Mouse (Mus musculus) right cerebral cortex, postnatal 36 days (tissue): ENCODE data around the gene Ephb3.

Source experiments
- DNase-seq, 2 experiments: peaks; one replicate each; pipeline ENCODE4 v3.0.0; 2022; ENCODE audit warnings: low spot score in 2 of 2, mixed read lengths in 1 of 2

Gene Ephb3

GRCm38 (mm10) chr16:21246391-21247036 lies 42.0 kb downstream of the Ephb3 start:
- no peak for DNase-seq

DNA sequence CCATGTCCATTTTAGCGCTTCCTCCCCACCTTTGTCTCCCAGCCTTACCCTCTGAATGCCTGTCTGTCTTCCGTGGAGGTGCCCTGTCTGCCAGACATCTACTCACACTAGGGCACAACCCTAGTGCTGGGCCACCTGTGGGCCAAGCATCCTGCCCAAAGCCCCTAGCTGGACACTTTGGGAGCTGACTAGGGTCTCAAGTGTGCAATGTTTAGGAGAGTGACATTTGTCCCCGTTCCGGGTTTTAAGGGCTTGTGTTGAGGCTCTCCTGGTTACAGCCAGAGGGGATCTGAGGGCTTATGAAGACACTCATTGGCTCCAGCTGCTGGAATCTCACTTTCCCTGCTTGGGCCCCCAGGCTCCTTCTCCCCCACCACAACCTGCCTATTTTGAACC lies 42.5 kb downstream of the Ephb3 start:
- no peak for DNase-seq

DNA sequence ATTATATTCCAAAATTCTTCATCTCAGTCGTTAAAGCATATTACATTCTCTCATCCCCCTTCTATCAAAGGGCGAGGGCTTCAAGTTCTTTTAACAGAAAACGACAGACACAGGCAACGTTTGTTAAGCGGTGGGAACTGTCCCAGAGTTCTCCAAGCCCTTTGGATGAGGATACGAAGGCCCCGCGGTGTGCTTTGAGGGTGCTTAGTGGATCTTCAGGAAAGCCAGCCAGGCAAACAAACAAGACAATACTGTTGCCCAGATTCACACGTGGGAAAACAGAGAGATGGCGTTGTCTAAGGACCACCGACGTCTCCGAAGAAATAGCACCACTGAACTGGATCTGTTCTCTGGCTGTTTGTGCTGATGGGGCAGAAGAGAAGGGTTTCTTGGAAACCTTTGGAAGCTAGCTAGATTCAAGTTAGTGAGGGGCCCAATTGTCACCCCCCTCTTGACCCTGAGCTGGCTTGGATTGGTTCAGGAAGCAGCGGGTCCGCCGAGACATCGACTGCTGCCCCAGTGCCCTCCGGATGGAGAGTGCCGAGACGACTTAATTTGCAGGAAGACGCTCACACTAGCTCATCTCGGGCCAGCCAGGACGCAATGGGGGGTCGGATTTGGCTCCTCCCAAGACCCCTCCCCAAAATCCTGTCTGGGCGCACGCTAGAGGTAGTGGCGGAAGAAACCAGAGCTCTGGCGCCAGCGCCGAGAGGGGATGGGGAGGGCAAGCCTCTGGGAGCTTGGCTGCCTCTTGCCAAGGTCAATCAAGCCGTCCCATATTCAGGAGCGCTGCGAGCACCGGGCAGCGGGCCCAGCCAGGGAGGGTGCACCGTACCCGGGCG lies 43.5 kb downstream of the Ephb3 start:
- peak in 1 of 2 experiments; percentile 18 for DNase-seq

DNA sequence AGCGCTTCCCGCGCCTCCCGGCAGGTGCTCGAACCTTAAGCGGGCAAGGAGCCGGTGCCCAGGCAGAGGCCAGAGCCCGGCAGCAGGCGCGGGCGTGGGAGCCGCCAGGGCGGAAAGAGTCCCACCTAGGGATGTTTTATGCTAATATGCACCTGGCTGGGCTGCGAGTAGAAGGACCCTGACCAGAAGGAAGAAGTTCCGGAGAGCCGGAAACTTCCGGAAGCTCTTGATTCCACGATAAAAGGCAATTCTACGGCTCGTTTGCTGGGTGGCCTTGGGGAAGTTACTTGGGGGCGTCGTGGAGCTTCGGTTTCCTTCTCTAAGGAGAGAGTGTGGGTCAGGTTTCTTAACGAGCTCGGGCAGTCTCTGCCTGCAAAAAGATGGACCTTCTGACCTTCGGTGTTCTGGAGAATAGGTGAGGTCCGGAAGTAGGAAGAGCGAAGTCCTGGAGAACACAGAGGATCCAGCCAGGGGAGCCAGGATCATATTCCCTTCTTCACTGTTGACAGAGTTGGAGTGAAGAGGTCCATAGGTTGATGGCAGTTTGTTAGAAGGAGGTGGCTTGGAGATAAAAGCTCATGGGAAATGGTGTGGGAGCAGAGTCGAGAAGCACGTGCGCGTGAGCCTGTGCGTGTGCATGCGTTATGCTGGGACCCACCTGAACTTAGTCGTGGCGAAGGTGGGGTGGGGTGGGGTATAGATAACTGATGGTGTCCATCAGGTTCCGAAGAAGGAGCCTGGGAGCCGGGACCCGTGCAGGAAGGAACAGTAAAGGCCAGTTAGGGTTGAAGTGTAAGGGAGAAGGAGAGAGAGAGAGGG lies 44.4 kb downstream of the Ephb3 start:
- no peak for DNase-seq

- DNase-seq, result no peak
These were observed 47.9 kb downstream of the Ephb3 start for GRCm38 (mm10) chr16:21252401-21252955.

DNA sequence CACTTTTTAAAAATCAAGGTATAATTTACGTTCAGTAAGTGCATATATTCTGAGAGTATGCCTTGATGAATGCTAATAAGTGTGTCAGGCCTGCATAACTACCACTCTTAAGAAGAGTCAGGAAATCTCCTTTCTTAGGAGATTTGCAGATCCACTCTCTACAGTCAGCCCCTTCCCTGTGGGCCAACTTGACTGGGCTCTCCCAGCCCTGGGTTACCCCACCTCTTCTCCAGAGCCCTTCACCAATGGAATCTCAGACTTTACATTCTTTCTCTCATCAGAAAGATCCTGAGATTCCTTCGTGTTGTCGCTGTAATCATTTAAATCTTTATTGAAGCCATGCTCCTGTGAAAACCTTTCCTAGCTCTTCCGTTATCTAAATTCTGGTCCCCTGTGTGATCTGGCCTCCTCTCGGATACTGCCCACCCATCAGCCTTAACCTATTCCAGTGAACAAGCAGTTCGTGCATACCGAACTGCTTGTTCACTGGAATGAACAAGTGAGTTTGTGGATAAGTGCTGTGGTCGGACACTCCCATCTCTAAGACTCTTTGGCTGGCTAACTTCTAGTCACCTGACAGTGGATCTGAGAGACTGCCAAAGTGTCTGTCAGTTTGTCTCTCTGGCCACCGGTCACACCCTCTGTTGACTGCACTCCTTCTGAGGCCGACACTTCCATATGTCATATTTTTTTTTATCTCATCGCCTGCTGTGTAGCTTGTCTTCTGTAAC lies 51.2 kb downstream of the Ephb3 start:
- no peak for DNase-seq

- DNase-seq, result no peak
These were observed 52.2 kb downstream of the Ephb3 start for GRCm38 (mm10) chr16:21256514-21257305.

- no peak for DNase-seq
These were observed 60.9 kb downstream of the Ephb3 start for GRCm38 (mm10) chr16:21265417-21265816.

DNA sequence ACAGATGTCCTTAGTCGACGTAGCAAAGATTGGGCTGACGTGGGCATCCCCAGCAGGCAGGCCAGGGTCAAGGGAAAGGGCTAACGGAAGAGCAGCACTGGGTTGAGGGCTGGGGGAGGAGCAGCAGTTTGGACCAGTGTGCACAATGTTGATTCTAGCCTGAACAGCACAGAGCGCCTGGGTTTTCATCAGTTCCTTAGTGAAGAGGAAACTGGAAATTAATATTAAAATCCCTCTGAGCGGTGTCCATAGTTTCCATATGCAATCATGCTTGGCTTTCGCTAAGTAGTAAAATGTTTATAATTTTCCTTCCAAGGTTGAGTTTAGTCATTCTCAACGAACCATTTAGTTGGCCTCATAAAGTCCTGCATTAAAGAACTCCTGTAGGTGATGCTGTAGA lies 65.2 kb downstream of the Ephb3 start:
- no peak for DNase-seq

GRCm38 (mm10) chr16:21271773-21272247 lies 67.3 kb downstream of the Ephb3 start:
- DNase-seq, result peak; percentile 65 to 79

GRCm38 (mm10) chr16:21272748-21273147 lies 68.2 kb downstream of the Ephb3 start:
- DNase-seq, result no peak
